Mouse (Mus musculus): ENCODE measurements at regions not wholly inside any gene's neighbourhood (a gene's known extent, or its start where the extent isn't known, plus 50 kb on each side); places are given as distances from the start of the nearest gene placed in this dataset.

DNA sequence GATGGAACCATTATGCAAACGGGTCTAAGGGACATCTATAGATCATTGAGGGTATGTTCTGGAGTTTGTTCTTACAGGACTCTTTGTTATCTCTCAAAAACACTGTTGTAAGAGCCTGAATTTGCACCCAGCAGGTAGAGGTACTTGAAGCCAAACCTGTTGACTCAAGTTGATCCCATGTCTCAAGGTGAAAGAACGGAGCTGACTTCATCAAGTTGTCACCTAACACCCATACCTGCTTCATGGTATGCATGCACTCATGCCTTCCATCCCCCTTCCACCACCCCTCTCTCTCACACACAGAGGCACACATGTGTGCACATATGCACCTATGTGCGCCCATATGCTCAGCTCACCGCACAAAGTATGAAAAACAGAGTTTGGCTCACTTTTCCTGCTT lies 189.0 kb downstream of the Ttll7 start:
- no peak for DNase-seq (ENCODE audit: extremely low spot score in 1 of 2, low spot score in 1 of 2)

DNA sequence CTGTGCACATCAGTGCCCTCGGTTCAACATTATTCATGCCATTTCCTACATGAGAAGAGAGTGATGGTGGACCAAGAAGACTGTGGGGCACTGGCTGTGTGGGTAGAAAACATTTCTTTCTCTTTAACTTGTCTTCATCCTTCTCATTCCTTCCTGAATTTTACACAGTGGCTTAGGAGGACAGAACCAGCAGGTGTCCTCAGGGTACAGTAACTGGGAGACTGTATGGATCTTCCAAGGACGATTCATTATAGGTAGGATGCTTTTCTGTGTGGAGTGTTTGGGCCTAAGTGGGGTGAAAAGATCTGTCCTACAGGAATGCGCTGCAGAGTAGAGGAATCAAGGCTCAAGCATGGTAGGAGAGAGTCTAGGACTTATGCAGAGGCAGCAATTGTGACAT lies 190.7 kb downstream of the Ttll7 start:
- no peak for DNase-seq (ENCODE audit: extremely low spot score in 1 of 2, low spot score in 1 of 2)

DNA sequence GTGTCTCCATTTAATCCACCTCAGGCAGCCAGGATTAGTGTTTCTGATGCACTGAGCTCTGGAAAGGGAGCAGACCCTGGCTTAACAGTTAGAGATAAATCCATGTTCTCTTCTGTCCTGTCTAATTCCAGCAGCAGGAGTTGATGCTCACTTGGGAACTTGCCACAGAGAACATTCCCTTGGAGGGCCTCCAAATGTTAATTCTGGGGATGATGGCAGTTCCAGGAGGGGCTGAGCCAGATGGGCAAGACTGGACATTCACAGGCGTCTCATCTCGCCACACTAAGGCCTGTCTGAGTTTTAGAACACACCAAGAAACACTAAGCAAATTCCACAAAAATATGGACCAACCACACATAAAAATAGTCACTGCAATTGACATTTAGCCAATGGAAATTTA lies 194.5 kb downstream of the Ttll7 start:
- no peak for DNase-seq (ENCODE audit: extremely low spot score in 1 of 2, low spot score in 1 of 2)

DNA sequence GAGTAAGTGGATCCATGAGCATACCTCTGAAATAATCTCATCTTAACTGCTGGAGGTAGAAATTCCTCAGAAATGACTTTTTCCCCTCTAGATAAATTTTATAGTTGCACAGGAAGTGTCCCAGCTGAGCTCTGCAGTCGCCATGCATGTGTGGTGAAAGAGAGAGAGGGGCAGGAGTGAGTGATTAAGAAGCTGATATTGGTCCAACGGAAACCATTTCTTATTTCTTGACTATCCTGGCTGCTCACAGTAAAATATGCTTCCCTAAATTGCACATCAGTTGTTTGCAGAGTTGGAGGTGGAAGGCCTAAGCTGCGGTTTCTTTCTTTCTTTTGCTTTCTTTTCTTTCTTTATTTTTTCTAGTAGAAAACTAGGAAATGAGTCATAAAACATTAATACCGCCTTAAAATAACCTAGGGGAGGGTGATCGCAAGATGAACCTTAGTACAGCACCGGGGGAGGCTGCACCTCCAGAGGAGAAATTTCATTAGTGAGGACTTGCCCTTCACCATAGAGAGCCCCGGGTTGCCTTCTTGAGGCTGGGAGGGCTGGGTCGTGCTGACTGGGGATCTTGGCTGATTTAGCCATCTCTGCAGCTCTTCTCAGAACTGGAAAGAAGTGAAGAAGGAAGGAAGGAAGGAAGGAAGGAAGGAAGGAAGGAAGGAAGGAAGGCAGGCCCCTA lies 202.1 kb downstream of the Ttll7 start:
- DNase-seq (ENCODE audit: extremely low spot score in 1 of 2, low spot score in 1 of 2), result no peak

DNA sequence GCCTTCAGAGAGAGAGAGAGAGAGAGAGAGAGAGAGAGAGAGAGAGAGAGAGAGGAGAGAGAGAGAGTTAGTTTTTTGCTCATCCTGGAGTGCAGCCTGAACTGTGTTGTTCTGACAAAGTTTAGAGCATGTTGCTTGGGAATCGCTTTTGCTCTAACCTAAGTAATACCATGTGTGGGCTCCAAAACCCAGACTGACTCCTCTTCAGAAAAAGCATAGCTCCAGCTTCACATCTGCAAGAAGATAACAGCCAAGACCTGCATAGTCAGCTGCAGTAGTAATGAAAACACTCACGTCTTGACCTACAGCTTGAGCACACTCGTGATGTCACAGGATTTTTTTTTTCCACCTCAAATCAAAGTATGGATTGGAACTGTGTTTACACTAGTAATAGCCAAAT lies 205.7 kb downstream of the Ttll7 start:
- no peak for DNase-seq (ENCODE audit: extremely low spot score in 1 of 2, low spot score in 1 of 2)

DNA sequence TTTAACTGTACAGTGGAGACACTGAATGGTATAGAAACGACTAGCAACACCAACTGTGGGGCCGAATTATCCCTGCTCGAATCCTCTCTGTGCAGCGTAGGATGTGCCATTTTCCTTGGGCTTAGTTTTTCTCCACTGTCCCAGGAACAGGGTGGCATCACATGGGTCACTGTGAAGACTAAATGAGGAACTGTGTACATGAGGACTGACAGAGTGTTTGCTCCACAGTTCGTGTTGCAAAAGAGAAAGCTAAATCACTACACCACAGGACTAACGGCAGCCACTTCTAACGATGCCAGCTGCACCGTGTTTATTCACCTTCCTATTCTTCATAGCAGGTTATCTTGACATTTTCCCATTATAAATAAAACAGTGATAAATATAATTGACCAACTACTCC lies 208.5 kb downstream of the Ttll7 start:
- no peak for DNase-seq (ENCODE audit: extremely low spot score in 1 of 2, low spot score in 1 of 2)

DNA sequence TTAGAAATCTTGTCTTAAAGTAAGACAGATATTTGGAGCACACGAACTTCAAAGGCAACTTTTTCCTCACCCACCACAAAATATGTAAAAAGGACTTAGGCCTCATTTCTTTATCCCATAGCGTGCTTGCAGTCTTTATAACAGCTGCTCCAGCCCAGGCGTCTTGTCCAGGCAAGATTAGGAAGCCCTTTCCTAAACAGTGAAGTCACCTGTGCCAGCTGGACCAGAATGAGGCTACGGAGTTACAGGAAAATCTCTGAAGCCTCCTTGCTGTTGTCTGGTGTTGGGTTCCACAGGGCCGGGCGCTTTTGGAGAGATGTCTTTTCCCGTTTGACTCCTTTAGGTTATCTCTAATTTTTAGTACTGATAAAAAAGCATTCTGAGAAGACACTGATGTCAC lies 210.3 kb downstream of the Ttll7 start:
- DNase-seq (ENCODE audit: extremely low spot score in 1 of 2, low spot score in 1 of 2), result no peak

- DNase-seq (ENCODE audit: extremely low spot score in 1 of 2, low spot score in 1 of 2), result no peak
These were observed 211.6 kb downstream of the Ttll7 start for GRCm38 (mm10) chr3:147063578-147064442.

- DNase-seq (ENCODE audit: extremely low spot score in 1 of 2, low spot score in 1 of 2), result no peak
These were observed 212.3 kb downstream of the Ttll7 start for GRCm38 (mm10) chr3:147064443-147064868.

GRCm38 (mm10) chr3:147070972-147071371 lies 218.8 kb downstream of the Ttll7 start:
- DNase-seq (ENCODE audit: extremely low spot score in 1 of 2, low spot score in 1 of 2), result no peak

- DNase-seq (ENCODE audit: extremely low spot score in 1 of 2, low spot score in 1 of 2), result no peak
These were observed 228.0 kb downstream of the Ttll7 start for GRCm38 (mm10) chr3:147080197-147080596.

DNA sequence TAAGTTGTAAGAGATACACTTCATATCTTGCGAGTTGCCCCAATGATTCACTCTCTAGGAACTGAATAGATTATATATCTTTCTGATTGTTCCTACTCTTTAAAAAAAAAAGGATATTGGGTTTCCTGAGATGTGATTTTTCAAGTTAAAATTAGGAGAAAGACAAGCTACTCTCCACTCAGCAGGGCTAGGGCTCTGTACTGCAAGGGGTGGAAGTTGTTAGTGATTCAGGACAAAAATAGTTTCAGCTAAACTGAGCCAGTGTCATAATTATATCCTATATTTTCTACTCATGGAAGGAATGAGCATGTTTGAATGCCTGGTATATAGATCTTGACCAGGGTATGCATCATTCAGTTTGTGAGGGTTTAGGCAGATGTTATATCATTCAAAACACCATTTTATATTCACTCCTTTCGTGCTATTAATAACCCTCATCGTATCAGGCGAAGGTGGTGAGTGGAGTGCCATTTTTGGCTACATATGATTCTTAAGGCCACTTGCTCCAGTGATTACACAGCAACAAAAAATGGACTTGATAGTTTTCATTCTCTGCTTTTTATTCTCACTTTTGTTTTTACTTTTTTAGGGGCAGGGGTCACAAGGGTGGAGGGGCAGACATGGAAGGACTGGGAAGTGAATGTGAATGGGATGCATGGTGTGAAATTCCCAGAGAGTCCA lies 228.7 kb downstream of the Ttll7 start:
- no peak for DNase-seq (ENCODE audit: extremely low spot score in 1 of 2, low spot score in 1 of 2)

GRCm38 (mm10) chr3:147081763-147082162 lies 229.6 kb downstream of the Ttll7 start:
- DNase-seq (ENCODE audit: extremely low spot score in 1 of 2, low spot score in 1 of 2), result no peak

DNA sequence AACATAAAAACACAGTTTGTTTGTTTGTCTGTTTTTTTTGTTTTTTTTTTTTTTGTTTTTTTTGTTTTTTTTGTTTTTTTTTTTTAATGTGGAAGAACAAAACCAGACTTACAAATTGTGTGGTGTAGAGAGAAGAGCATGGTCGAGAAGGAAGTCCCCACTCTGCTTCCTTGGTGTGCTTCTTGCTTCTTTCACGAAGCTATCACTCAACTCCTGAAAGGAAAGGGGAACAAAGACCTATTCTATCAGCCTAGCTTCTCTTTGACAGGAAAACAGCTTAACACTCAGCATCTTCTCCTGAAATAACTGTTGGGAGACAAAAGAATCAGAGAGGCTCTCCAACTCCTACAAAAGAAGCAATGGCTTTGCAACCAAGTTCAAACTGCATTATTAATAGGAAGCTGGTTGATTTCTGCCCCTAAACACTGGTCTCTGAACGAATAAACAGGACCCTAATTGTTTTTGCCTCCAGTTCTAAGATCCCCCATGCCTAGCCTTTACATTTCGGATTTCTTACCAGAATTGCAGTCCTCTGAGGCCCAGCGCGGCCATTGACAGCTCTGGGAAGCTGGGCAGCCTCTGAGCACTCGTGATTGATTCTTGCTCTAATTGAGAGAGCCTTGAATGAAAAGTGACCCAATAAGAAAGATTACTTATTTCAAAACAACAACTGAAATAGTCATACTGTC lies 230.2 kb downstream of the Ttll7 start:
- no peak for DNase-seq (ENCODE audit: extremely low spot score in 1 of 2, low spot score in 1 of 2)

DNA sequence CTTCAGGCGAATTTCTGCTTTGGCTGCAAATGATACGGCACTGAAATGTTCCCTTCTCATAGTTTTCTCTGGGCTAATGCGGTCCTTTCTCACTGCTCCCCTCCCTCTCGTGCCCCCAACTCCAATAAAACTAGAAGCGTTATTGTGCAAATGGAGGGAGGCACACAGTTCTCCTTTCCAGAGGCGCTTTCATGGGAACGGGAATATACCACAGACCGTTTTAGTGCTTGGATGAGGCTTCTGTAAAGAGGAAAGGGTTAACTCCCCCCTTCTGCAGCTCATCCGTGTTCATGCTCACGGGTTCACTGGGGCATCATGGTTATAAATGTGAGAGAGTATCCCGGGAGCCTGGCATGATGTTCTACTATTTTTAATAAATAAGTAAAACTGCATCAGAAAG lies 231.2 kb downstream of the Ttll7 start:
- no peak for DNase-seq (ENCODE audit: extremely low spot score in 1 of 2, low spot score in 1 of 2)

GRCm38 (mm10) chr3:147083823-147084222 lies 231.7 kb downstream of the Ttll7 start:
- no peak for DNase-seq (ENCODE audit: extremely low spot score in 1 of 2, low spot score in 1 of 2)

- no peak for DNase-seq (ENCODE audit: extremely low spot score in 1 of 2, low spot score in 1 of 2)
These were observed 232.5 kb downstream of the Ttll7 start for GRCm38 (mm10) chr3:147084624-147085189.

DNA sequence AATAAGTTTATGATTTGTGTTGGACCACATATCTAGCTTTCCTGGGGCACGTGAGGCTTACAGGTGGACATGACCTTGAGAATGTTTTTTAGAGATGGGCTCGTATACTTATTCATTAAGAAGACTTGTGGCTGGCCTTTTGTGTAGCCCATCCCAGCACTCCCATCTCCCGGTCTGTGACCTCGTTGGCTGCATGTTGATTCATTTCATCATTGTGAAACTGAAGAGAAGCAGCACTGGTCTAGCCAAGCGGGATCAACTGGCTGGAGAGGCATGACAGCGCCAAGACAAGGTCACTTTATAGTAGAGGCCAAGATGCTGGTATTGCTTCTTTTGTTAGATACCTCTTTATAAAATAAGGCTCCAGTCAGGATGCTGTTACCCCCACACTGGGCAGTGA lies 236.0 kb downstream of the Ttll7 start:
- DNase-seq (ENCODE audit: extremely low spot score in 1 of 2, low spot score in 1 of 2), result no peak

DNA sequence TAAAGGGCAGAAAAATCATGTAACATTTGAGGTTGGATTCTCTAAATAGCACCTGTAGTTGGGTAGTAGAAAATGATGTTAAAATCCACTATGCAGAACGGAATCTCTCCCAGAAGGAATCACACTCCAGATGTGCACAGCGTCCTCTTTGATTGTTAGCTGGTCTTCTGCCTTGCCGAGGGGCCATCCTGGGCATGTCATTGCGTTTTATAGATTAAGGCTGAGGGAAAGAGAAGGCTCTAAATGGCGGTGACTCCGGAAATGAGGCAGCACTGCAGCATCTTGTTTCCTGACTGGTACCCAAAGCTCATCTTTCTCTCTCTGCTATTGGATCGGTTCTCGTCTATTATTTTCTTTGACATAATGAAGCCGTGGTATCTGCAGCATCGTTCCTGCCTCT lies 237.5 kb downstream of the Ttll7 start:
- DNase-seq (ENCODE audit: extremely low spot score in 1 of 2, low spot score in 1 of 2), result no peak

Data from layer of hippocampus, postnatal 25 days (tissue).